Mouse (Mus musculus): ENCODE data around the gene Casd1.

DNA sequence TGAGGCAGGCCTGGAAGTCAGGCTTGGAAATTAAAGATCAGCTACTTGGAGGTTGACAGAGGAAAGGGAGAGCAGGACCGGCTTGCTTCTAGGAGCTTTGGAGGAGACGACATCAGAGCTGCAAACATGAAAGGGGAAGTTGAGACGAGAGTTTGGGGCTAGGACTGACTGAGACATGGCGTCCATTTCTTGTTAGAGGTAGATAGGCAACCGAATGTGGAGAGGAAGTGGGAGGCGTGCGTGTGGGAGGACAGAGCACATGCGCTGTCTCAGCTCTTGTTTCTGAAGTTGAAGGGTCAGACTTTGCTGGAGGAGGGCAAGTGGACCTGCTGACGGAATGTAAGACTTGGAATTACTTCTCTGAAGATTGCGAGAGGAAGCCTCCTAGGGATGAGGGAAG, 17.3 kb downstream of the Casd1 start:
- no peak for TF ChIP-seq EP300 (optimal IDR thresholded peaks at IDR 0.05)
- no peak for TF ChIP-seq CTCF (IDR thresholded peaks at IDR 0.05; ENCODE audit: low read depth)
